Mouse (Mus musculus) limb, embryonic 12.5 days (tissue): ENCODE data around the gene E2f6. TPM values are rescaled to one million over a fixed set of nuclear protein-coding genes. Genes with fewer than 3 reads are reported as not detected.

Experiments used
- ATAC-seq: fragments of 200-750 bp; cut with Nextera tagmentation; 2 replicates; pipeline ENCODE4 v1.8.0; 2017; ENCODE audit warnings: low read depth, moderate TSS enrichment; ENCODE audit not compliant: insufficient number of reproducible peaks, insufficient read depth, low FRiP score, low TSS enrichment
- H3K27ac ChIP-seq: fragments of 300-500 bp; sonication (generic); 2 replicates; pipeline ENCODE4 v1.5.1; 2016; ENCODE audit warnings: mild to moderate bottlenecking, moderate library complexity
- H3K27me3 ChIP-seq: fragments of 300-500 bp; sonication (generic); 2 replicates; pipeline ENCODE4 v1.6.1; 2016; ENCODE audit warnings: mild to moderate bottlenecking, moderate library complexity
- H3K36me3 ChIP-seq: fragments of 300-500 bp; sonication (generic); 2 replicates; pipeline ENCODE4 v1.6.1; 2016; ENCODE audit warnings: mild to moderate bottlenecking, moderate library complexity
- H3K4me1 ChIP-seq: fragments of 300-500 bp; sonication (generic); replicated peaks from 2 replicates; pipeline ENCODE4 v1.6.1; 2016
- H3K4me2 ChIP-seq: fragments of 300-500 bp; sonication (generic); 2 replicates; pipeline ENCODE4 v1.6.1; 2016; ENCODE audit warnings: mild to moderate bottlenecking, moderate library complexity
- H3K4me3 ChIP-seq: fragments of 300-500 bp; sonication (generic); replicated peaks from 2 replicates; pipeline ENCODE4 v1.5.1; 2016; ENCODE audit warnings: mild to moderate bottlenecking
- H3K9ac ChIP-seq: fragments of 300-500 bp; sonication (generic); replicated peaks from 2 replicates; pipeline ENCODE4 v1.6.1; 2016; ENCODE audit warnings: mild to moderate bottlenecking, moderate library complexity
- H3K9me3 ChIP-seq: fragments of 300-500 bp; sonication (generic); 2 replicates; pipeline ENCODE4 v1.6.1; 2016; ENCODE audit warnings: mild to moderate bottlenecking, moderate library complexity
- WGBS: fragments of 180-500 bp; shearing (Covaris S2); methylation state at CpG from one replicate; pipeline ENCODE4 v1.1.7; 2016; 5-methylcytosine and 5-hydroxymethylcytosine counted together
- polyA plus RNA-seq: library from polyadenylated mRNA; unstranded; fragments of >200 nt; fragmentation: Nextera tagmentation; extraction: Ambion mirVana; gene quantifications from 2 replicates; pipeline ENCODE4 v1.2.1, GENCODE M21; 2016

Gene E2f6
- polyA plus RNA-seq, 1 experiment from 2014 or later, result 75.8 TPM

DNA sequence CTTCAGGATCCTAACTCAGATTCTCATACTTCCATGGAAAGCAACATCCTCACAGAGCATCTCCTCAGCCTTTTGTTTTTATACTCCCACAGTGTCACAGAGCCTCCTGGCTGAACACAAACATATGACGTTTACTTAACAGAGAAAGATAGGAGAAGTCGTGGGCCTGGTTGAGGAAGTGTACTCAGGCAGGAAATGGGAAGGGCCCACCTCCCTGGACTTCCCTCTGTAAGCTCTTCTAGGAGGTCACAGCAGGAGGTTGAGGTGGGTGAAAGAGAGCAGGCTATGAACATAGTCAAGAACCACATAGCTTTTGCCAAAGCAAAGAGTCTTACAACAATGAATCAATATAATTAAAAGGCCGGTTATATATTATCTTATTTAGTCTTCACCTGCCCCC is 55.1 kb downstream of the E2f6 start:
- Histone ChIP-seq H3K9me3 (0 out of 2 replicates have a peak, but pooled peaks cover under 1% of the 10 kb centered on the region), H3K4me1 (peaks cover 30% of the 10 kb centered on the region), H3K4me3 (no peak overlapping the region), H3K27me3 (no peaks in the 10 kb centered on the region), H3K27ac (no peak overlapping the region), H3K9ac (no peak overlapping the region), H3K36me3 (no peaks in the 10 kb centered on the region), H3K4me2 (no peak overlapping the region)
- ATAC-seq, result no peak
- 65% methylated on average over 3 of the region's 3 CpGs for WGBS

DNA sequence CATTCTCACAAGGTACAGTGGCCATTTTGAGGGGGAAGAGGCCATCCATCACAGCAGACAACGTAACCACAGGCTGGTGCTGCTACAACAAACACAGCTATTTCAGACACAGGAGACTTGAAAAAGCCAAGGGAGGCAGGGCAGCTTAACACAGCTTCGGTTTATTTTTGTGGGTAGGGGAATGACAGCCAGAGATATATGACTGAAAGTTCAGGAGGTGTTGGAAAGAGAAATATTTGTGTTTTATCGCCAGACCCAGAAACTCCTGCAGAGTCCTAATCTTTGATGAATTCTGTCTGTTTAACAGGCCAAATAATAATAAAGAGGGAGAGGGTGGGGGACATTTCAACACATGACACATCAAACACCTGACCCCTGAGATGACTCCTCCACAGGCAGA is 55.7 kb downstream of the E2f6 start:
- no peak overlapping the region for H3K4me3 ChIP-seq
- H3K4me1 ChIP-seq, result peaks cover 32% of the 10 kb centered on the region
- WGBS, result 37% methylated on average over 3 of the region's 3 CpGs
- no peak overlapping the region for H3K27ac ChIP-seq
- ATAC-seq, result no peak
- no peak overlapping the region for H3K9ac ChIP-seq
- H3K4me2 ChIP-seq, result no peak overlapping the region
- H3K27me3 ChIP-seq, result no peaks in the 10 kb centered on the region
- H3K36me3 ChIP-seq, result no peaks in the 10 kb centered on the region
- H3K9me3 ChIP-seq, result 0 out of 2 replicates have a peak, but pooled peaks cover 3% of the 10 kb centered on the region

DNA sequence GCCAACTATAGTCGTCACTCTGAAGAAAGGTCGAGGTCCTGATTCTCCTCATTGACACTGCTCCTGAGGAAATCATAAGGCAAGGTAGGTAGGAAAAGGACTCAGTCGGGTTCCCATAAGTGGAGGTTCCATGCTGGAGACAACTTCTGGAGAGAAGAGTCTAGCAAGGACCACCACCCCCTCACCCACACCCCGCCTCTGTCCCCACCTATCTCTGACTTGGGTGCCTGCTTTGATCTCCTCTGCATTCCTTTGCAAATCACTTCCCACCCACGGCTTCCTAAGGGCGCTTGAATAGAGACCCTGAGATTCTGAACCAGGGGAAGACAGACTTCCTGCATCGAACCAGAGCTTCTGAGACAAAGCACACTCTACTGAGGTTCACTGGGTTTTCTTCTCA is 56.5 kb downstream of the E2f6 start:
- Histone ChIP-seq H3K27ac (no peak overlapping the region), H3K9ac (no peak overlapping the region), H3K4me1 (peaks cover 32% of the 10 kb centered on the region), H3K36me3 (no peaks in the 10 kb centered on the region), H3K9me3 (0 out of 2 replicates have a peak, but pooled peaks cover 3% of the 10 kb centered on the region), H3K4me3 (no peak overlapping the region), H3K27me3 (no peaks in the 10 kb centered on the region), H3K4me2 (no peak overlapping the region)
- 49% methylated on average over 7 of the region's 7 CpGs for whole genome bisulfite sequencing
- ATAC-seq, result no peak

DNA sequence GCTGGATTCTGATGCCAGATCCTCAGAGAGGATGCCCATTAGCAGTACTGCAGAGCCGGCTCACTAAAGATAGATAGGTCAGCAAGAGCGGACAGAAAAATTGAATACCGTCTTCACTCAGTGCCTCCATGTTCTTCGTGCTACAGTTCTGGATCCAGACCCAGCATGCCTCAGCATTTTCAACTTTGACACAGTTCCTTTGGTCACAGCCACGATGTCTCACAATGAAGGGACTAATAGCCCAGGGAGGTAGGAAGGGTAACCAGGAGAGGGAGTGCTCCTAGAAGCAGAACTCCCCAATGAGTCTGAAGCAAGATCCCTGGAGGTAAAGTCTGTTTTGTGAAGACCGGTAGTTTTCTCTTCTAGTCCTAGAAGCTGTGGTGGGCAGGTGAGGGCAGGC is 57.9 kb downstream of the E2f6 start:
- H3K4me1 ChIP-seq, result peaks cover 32% of the 10 kb centered on the region
- H3K27me3 ChIP-seq, result no peaks in the 10 kb centered on the region
- H3K4me2 ChIP-seq, result no peak overlapping the region
- H3K36me3 ChIP-seq, result no peaks in the 10 kb centered on the region
- H3K9ac ChIP-seq, result no peak overlapping the region
- H3K9me3 ChIP-seq, result 0 out of 2 replicates have a peak, but pooled peaks cover 3% of the 10 kb centered on the region
- no peak overlapping the region for H3K27ac ChIP-seq
- 79% methylated on average over 6 of the region's 6 CpGs for WGBS
- H3K4me3 ChIP-seq, result no peak overlapping the region
- ATAC-seq, result no peak

DNA sequence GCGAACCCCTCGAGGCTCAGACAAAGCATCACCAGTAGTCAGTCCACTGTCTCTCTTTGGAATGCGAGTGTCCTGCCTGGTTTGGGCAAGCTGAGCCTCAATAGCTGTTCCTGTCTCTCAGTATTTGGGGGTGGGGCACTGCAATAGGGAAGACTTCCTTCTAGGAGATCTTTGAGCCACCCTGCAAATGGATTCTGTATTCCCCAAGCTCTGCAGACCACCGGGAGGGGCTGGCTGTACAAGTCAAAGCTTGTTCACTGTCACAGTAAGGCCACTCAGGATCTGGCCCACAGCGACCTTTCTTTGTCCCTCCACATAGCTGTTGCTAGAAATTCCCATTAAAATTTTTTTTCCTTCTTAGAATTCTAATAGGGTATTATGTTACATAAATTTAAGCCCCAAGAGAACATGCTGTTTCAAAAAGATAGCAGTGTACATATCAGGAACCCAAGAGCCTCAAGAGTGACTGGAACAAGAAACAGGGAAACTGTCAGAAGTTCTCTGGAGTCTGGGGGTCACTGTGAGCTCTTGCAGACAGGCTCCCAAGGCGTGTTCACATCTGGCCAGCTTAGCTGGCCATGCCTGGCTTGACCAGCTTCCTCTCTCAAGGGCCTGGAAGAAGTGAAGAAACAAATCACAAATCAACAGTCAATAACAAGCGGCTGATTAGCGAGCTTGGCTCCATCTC is 58.5 kb downstream of the E2f6 start:
- 0 out of 2 replicates have a peak, but pooled peaks cover 3% of the 10 kb centered on the region for H3K9me3 ChIP-seq
- H3K4me3 ChIP-seq, result no peak overlapping the region
- H3K36me3 ChIP-seq, result no peaks in the 10 kb centered on the region
- no peaks in the 10 kb centered on the region for H3K27me3 ChIP-seq
- H3K27ac ChIP-seq, result peak overlapping the region; percentile 94
- 60% methylated on average over 8 of the region's 8 CpGs for WGBS
- ATAC-seq, result no peak
- H3K4me1 ChIP-seq, result peaks cover 32% of the 10 kb centered on the region
- no peak overlapping the region for H3K9ac ChIP-seq
- no peak overlapping the region for H3K4me2 ChIP-seq

DNA sequence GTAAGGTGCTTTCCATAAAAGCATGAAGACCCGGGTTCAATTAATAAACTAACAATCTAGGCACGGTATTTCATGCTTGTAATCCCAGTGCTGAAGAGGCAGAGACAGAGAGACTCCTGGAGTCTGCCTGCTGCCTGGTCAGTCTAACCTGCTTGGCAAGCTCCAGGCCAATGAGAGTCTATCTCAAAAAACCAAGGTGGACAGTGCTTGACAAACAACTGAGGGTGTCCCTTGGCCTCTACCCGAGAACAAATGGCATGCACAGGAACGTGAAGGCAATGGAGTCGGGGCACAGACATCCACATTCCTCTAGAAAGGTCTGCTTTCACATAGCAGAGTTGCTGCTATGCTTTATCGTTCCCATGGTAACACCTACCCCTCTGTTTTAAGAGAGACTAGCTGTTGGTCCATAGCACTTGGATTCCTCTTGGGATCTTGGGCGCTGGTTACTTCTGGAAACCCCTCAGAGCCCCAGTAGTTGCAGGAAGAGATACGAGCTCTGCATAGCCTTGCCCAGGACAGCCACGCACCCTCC is 59.2 kb downstream of the E2f6 start:
- Histone ChIP-seq H3K36me3 (no peaks in the 10 kb centered on the region), H3K4me2 (no peak overlapping the region; the same call in 1 of the 2 replicates), H3K4me1 (peaks cover 32% of the 10 kb centered on the region), H3K27me3 (no peaks in the 10 kb centered on the region), H3K9me3 (0 out of 2 replicates have a peak, but pooled peaks cover 3% of the 10 kb centered on the region), H3K27ac (peak overlapping the region; percentile 94), H3K9ac (no peak overlapping the region), H3K4me3 (no peak overlapping the region)
- WGBS, result 48% methylated on average over 9 of the region's 9 CpGs
- ATAC-seq, result peak; percentile 77; the same call in 1 of the 2 replicates

DNA sequence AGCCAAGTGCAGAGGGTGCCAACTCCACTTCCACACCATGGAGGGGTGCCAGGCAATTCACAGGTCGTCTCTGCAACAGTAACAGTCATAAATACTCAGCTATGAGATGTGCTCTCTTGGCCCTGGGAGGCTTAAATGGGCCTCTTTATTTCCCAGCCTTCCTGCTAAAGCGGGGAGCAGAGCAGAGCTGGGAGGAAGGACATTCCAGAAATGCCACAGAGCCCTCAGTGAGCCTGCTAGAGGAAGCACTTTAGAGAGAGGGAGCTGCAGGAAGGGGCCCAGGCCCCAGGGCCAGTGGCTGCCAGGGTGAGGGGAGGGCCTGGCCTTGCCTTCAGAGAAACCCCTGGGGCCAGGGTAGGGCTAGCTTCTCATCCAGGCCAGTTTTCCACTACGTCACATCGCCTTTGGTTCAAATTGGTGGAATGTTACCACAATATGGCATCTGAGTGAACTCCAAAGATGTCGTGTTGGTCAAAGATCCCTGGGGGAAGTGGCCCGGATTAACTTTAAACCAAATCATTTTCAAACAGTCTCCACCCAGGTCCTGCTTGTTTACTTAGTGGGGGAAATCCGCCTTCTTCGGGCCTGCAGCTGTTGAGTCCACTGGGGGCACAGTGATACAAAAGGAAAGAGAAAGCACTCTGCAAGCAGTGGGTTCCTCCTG is 59.8 kb downstream of the E2f6 start:
- no peaks in the 10 kb centered on the region for H3K27me3 ChIP-seq
- H3K27ac ChIP-seq, result peak overlapping the region; percentile 94
- no peak overlapping the region for H3K4me3 ChIP-seq
- H3K4me1 ChIP-seq, result peaks cover 32% of the 10 kb centered on the region
- 36% methylated on average over 8 of the region's 8 CpGs for WGBS
- H3K4me2 ChIP-seq, result no peak overlapping the region; the same call in 1 of the 2 replicates
- no peaks in the 10 kb centered on the region for H3K36me3 ChIP-seq
- peak; percentile 89 for ATAC-seq
- no peak overlapping the region for H3K9ac ChIP-seq
- H3K9me3 ChIP-seq, result 0 out of 2 replicates have a peak, but pooled peaks cover 3% of the 10 kb centered on the region

DNA sequence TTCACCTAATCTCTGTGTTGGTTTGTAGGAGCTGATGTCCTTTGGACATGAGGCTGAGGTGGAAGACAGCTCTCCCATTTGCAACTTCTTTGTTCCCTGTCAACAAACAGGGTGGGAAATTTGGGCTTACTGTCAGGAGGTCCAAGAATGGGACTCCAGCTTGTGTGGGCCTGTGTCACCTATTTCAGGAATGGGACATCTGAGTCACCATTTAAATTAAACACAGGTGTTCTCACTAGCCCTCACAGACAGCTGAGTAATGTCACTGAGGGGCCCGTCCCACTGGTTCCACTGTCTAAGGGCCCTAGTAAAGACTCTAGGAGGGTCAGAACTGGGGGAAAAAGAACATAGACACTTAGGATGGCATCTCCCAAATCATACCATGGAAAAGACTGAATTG is 61.2 kb downstream of the E2f6 start:
- Histone ChIP-seq H3K9ac (no peak overlapping the region), H3K27ac (no peak overlapping the region), H3K36me3 (no peaks in the 10 kb centered on the region), H3K4me3 (no peak overlapping the region), H3K4me1 (peaks cover 32% of the 10 kb centered on the region), H3K4me2 (no peak overlapping the region), H3K27me3 (no peaks in the 10 kb centered on the region), H3K9me3 (0 out of 2 replicates have a peak, but pooled peaks cover 3% of the 10 kb centered on the region)
- 46% methylated on average over 1 of the region's 1 CpGs for WGBS
- ATAC-seq, result no peak

DNA sequence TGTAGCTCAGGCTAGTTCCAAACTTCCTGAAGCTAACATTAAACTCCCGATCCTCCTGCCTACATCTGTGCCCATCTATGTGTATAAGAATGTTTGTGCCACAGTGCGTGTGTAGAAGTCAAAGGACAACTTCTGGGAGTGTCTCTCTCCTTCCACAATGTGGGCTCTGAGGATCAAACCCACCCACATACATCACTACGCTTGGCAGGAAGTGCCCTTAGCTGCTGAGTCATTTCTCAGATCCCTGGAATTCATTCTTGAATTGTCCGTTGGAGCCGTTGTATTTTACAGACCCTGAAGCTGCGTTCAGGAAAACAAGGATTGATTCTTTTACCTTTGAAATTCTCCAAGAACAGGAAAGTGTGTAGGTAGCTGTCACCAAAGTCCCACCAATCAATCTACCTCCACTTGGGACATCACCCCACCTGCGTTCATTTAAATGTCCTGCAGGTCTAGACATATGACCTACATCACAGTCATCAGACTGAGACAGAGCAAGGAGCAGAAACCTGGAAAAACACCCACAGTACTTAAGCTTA is 62.2 kb downstream of the E2f6 start:
- H3K27me3 ChIP-seq, result no peaks in the 10 kb centered on the region
- no peak overlapping the region for H3K27ac ChIP-seq
- no peaks in the 10 kb centered on the region for H3K36me3 ChIP-seq
- peaks cover 32% of the 10 kb centered on the region for H3K4me1 ChIP-seq
- H3K4me3 ChIP-seq, result no peak overlapping the region
- no peak for ATAC-seq
- H3K9ac ChIP-seq, result no peak overlapping the region
- no peak overlapping the region for H3K4me2 ChIP-seq
- H3K9me3 ChIP-seq, result 0 out of 2 replicates have a peak, but pooled peaks cover 3% of the 10 kb centered on the region
- 68% methylated on average over 7 of the region's 7 CpGs for WGBS

DNA sequence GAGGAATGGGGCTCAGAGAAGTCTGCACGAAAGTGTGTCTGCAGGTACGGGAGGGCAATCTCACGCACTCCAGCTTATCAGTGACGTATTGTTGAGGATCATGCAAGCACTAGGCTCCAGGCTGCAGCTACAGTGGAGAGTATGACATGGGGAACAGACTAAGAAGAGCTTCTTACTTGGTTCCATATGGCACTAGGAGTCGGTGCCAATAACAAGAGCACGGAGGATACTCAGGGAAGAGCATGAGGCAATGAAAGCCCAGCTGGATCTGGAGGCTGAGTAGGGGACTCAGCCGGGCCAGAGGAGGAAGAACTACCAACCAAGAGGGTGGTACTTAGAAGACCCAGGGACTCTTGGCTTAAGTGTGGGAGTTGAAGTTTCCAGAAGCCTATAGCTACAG is 62.8 kb downstream of the E2f6 start:
- H3K27ac ChIP-seq, result no peak overlapping the region
- H3K9me3 ChIP-seq, result 0 out of 2 replicates have a peak, but pooled peaks cover 3% of the 10 kb centered on the region
- H3K4me3 ChIP-seq, result no peak overlapping the region
- H3K36me3 ChIP-seq, result no peaks in the 10 kb centered on the region
- 85% methylated on average over 7 of the region's 7 CpGs for WGBS
- no peak for ATAC-seq
- no peaks in the 10 kb centered on the region for H3K27me3 ChIP-seq
- H3K4me1 ChIP-seq, result peaks cover 27% of the 10 kb centered on the region
- H3K9ac ChIP-seq, result no peak overlapping the region
- H3K4me2 ChIP-seq, result no peak overlapping the region

DNA sequence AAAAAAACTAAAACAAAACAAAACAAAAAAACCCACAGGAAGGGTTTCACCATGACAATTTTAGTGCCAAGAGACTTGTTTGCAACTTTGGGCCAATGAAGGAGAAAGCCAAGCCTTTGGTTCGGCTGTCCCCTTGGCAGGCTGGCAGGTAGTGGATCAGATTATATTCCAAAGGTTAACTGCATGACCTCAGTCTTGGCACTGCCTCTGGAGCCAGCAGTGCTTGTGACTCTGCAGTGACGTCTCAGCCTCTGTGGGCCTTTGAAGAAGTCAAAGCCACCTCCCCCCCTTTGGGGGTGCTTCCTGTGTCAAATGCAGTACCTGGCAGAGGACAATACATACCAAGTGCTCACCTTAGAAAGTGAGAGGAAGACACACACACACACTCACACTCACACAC is 63.3 kb downstream of the E2f6 start:
- WGBS, result 40% methylated on average over 2 of the region's 2 CpGs
- H3K4me1 ChIP-seq, result peaks cover 22% of the 10 kb centered on the region
- no peak overlapping the region for H3K4me2 ChIP-seq
- H3K9me3 ChIP-seq, result 0 out of 2 replicates have a peak, but pooled peaks cover 3% of the 10 kb centered on the region
- ATAC-seq, result no peak
- no peak overlapping the region for H3K9ac ChIP-seq
- H3K36me3 ChIP-seq, result no peaks in the 10 kb centered on the region
- no peak overlapping the region for H3K4me3 ChIP-seq
- H3K27me3 ChIP-seq, result no peaks in the 10 kb centered on the region
- no peak overlapping the region for H3K27ac ChIP-seq
